Mouse (Mus musculus): ENCODE measurements at regions not wholly inside any gene's neighbourhood (a gene's known extent, or its start where the extent isn't known, plus 50 kb on each side); places are given as distances from the start of the nearest gene placed in this dataset.
A peak's percentile ranks its signal among the peaks of the same experiment; 100 is the strongest.

DNA sequence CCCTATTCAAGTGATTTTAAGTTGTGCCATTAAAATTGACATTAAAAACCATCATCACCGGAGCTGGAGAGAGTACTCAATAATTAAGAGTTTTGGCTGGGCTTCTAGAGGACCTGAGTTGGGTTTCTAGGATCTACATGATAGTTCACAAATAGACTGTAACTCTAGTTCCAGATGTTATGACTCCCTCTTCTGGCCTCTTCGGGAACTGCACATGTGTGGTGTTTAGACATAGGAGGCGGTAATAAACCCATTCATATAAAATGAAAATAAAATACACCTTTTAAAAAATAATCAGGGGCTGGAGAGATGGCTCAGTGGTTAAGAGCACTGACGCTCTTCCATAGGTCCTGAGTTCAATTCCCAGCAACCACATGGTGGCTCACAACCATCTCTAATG lies 227.1 kb upstream of the Vstm2b start:
- DNase-seq = no peak

DNA sequence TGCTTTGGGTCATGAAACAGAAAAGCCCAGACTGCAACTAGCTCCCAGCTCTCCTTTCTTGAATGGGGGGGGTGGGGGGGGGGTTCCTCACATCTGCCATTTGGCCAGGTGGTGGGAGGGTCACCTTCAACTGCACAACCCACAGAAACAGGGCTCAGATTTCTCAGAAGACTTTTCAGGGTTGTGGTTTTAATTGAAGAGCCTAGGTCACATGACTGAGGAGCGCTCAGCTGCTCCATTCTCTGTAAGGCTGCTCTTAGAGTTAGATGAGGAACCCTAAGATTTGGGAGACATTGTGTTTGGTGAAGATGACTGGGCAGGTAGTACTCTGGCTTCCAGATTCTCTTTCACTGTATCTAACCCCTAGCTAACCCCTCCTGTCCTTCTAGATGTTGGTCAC lies 225.8 kb upstream of the Vstm2b start:
- no peak for DNase-seq

DNA sequence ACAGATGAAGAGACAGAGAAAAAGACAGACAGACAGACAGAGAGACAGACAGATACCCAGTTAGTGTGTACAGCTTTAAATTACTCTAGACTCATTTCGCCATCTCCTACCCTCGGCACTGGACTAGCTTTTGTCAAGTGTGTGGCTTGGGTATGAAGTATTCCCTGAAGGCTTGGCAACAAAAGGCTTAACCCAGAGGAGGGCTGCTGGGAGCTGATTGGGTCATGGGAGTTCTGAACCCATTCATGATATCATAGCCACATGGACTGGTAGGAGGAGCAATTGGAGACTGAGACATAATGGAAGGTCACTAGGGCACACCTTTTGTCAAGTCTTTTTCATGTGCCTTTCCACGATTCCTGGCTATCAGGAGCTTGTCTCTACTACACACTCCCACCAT lies 223.7 kb upstream of the Vstm2b start:
- DNase-seq = no peak

DNA sequence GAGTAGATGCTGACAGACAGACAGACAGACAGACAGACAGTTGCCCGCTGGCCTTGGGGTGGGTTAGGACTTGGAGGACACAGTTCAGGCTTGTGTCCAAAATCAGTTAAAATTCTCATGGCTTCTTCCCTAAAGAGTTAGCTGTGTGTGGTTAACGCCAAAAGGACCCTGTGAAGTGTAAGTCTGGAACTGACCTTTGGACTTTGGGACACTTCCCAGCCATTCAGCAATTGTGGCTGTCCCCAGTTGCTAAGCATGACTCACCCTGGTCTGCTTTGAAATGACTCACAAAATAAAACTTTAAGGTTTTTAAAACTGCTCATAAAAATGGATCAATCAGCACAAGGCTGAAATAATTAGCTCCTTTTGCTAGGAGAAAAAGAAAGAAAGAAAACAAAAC lies 220.5 kb upstream of the Vstm2b start:
- DNase-seq = peak; percentile 18

DNA sequence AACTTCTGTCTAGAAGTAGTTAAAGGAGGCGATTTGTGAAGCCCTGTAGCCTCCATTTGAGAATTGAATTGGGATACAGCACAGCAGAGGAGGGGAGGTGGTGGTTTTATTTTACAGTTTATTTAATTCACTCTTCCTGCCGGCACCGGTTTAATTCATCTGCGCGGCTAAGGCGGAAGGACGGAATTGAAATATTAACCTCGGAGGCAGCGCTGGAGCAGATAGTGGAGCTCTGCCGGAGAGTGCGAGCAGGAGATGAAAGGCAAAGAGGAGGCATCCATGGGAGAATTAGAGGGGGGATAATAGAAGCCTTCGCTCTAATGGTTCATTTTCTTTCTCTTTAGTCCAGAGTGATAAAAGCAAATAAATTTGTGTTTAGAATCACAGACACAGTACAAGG lies 217.6 kb upstream of the Vstm2b start:
- no peak for DNase-seq

DNA sequence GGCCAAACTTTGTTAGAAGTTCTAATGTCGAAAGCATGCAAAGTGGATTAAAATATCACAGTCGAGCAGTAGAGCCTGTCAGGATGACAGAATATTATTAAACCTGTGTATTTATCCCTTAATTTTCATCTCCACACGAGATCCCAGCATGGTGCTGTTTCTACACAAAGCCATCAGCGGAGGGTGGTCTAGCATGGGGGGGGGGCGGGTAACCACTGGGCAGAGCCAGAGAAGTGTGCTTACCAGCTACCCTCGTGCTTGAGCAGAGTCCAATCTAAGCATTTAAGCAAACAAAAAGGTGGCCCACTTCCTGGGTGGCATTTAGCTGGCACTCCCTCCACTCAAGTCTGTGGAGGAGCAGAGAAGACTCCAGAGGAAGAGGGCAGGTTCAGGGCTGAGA lies 217.1 kb upstream of the Vstm2b start:
- no peak for DNase-seq

DNA sequence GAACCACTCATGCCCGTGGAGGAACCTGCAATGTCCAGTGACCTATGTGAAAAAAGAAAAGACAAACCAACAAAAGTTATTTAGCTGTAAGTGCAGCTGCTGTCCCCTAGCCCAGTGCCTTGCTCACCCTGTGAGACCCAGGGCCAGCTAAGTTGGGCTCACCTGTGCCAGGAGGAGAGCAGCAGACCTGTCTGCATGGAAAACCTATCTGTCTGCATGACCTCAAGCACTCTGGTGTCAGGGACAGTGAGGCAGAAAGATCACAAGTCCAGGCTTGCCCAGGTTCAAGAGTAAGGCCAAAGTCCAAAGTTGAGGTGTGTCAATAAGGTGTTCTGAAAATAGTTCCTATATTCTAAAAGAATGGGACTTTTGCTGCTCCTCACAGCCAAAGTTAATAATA lies 215.0 kb upstream of the Vstm2b start:
- DNase-seq = no peak

DNA sequence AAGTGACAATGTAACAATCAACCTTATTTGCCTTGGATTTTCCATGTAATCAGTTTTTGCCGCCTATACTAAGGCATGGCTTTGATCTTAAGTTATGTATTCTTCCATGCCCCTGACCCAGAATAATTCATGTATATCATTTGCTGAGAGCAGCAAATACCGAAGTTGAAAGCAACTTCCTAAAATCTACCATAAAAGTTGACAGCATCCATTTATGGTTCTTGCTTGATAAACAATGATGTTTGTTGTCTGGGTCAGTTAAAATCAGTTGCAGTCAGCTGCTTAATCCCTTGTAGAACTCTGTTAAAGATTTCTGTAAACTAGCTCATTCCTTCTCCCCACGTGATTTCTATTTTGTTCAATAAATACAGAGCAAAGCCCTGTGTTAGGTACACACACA lies 214.5 kb upstream of the Vstm2b start:
- no peak for DNase-seq

DNA sequence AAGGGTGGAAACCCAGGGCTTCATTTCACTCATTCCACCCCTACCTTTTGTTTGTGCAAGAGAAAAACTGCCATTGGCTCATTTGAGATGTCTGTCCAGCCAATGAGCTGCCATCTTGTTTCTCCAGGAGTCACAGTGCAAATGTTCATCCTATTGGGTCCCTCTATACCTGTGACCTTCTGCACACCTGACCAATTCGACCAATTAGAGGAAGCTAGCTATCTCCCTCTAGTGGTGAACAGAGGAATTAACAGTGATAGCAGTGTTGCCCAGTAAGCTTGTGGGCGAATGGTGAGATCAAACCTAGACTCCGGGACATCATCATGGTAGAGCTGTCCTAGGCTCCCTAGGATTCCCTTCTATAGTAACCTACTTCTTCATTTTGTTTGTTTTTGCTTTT lies 211.1 kb upstream of the Vstm2b start:
- no peak for DNase-seq

DNA sequence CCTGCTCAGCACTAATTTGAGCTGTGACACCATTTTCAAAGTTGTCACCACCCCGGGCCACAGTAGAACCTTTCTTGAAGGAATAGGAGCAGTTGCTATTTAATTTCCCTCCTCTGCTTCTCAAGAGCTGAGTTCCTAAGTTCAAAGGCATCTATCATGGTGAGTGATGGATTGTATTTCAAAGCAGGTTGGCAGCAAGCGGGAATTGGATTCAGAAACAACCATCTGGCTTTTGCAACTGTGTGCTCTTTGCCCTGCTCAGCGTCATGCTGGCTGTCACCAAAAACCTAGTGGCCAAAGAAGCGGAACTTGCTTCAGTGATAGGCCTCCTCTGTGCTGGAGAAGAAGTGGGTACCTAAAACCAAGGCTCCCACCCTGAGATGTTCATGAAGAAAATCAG lies 209.6 kb upstream of the Vstm2b start:
- DNase-seq = no peak

DNA sequence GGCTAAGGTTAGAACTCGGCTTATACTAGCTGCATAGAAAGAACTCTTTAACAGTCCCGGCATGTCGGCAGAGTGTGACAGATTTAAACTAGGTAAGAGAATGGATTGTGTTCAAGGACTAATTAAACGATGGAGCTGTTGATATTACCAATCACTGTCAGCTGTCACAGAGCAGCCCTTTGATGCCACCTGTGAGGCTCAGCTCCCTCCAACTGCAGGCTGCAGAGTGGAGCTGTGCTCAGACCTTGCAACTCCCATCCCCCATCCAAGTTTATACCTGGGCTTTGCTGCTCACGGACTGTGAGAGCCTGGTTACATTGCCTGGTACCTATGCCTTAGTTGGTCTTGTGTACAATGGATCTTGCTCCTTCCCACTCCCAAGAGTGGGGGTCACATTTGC lies 204.4 kb upstream of the Vstm2b start:
- DNase-seq = no peak

DNA sequence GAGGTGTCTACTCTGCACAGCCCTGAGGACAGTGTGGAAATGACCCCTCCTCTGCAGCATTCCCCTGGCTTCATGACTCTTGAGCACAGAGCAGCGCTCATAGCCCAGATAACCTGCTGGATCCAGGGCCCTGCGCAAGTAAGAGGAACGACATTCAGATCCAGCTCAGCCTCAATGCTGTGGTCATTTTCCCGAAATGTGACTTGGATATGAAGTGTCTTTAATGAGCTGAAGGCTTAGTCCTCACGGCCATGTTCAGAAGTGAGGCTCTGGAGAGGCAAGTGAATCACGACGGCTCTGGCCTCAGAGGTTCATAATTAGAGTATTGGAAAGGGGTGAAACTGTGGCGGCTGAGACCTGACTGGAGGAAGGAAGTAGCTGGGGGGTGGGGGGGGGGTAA lies 200.6 kb upstream of the Vstm2b start:
- no peak for DNase-seq

DNA sequence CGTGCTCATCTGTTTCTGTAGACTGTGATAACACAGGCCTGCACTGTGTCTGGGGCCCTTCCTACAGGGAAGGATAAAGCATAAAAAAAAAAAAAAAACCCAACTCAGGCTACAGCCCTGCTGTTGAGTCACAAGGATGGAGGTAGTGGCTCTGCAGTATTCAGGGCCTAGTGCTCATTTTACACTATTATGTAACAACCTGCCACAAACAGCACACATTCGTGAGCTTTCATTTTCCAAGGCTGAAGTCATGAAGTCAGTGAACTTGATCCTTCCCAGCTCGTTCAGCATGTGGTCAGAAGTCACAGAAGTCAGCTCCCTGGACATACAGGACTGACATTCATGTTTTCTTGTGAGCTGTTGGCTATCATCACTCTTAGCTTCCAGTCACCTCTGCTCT lies 199.8 kb upstream of the Vstm2b start:
- DNase-seq = no peak

DNA sequence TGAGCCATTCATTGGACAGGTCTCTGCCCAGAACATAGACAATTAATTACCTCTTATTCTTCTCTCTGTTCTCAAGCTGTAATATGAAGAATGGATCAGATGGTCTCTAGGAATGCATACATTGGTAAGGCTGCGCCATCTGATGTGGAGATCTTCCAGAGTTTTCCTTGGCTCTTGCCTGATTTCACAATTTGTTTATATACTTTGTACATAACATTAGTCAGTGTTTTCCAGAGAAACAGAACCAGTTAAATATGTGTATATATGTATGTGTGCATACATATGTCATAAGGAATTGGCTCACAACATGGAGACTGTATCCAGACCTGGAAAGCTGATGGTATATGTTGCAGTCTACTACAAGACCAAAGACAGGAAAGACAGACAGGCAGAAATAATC lies 198.5 kb upstream of the Vstm2b start:
- no peak for DNase-seq

DNA sequence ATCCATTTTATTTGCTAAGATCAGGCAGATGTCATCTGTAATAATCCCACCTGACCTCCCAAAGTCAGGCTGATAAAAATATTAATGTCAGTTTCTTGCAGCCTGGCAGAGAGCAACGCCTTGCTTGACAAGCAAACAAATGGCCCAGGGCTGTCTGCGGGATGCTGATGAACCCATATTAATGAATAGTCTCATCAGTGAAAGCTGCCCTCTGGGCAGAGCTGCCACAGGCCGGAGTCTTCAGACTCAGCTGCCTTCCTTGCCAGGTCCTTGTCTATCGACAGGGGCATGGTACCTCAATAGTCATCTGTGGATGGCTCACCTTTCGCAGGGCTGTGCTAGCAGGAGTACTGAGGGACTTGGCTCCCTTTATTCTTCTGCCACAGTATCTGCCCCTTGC lies 197.5 kb upstream of the Vstm2b start:
- no peak for DNase-seq

DNA sequence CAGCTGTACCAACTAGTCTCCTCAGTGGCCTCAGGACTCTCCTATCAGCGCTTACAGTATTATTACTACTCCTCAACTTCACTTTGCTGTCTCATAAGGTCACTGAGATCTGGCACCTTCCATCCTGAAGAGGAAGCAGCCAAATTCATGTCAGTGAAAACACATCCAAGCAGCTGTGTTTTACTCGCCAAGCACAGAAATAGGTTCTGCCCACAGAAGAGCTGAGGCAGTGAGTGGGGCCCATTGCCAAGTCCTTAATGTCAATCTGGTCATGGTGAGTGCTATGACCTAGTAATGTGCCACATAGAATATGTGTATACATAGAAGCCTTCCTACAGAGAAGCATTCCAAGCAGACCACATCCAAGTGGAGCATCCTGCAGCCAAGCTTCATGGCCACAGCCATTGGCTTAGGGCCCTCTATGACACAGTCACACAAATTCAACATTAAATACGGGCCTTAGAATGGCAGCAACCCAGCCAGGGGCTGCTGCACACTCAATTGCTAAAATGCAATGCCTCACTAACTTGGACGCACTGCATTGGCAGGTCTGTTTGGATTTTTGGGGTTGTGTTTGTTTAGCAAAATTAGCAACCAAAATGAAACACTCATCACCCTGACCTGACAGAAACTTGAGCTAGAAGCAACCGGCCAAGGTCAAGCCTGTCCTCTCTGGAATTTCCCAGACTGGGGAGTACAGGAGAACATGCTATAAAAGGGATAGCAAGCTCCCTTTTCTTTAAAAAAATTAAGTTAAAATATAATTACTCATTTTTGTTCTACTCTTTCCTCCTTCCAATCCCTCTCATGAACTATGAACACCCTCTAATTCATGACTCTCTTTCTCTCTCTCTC lies 195.7 kb upstream of the Vstm2b start:
- peak; percentile 5 for DNase-seq

DNA sequence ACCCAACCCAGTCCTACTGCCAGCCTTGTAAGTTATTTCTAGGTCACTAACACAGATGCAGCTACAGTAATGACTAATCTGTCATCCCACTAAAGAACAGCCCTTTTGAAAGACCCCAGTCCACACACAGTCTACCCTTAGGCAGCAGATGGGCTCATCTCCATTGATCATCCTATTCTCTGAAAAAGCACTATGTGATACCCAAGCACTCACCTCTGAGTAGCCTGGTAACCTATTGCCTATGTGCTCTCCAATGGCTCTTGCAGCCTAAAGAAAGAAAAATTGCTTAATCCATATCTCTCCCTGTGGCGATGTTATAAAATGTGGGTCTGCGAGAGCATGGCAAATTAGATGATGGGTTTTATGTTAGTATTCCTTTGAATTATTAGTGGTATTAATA lies 189.9 kb upstream of the Vstm2b start:
- DNase-seq = no peak

DNA sequence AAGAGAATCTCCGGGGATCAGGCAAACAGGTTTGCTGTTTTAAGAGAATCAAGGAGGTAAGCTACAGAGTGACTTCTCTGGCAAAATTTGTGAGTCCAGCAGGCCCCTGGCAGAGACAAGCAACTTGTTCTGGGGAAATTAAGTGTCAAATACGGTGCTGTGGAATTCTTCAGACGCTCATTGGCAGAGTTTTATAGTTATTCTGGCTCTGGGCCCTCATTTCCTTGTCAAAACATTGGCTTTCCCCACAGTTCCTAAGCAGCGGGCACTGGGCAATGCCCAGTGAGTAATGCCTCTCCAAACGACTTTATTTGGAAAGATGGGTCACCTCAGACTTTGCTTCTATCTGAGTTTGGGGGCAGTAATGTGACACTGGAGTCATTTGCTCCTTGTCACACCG lies 180.1 kb upstream of the Vstm2b start:
- DNase-seq = no peak

DNA sequence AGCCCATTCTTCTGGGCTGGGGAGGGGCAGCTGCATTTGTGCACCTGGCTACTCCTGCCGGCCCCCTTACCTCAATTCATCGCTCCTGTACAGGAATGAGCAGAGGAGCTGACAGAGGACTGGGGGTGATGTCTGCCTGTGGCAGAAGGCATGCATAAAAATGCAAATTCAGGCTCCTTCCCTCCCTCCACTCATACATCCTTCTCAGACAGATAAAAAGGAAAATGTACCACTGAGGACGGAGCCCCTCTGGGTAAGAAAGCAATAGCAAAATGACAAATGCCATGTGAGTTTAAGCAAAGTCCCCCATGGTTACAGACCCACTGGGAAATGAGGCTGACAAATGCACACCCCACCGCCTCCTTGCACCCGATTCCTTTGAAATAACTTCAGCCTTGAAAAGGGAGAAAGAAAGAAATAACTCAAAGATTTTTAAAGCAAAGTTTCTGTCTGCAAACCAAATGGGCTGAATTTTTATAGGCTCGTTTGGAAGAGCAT lies 161.1 kb upstream of the Vstm2b start:
- DNase-seq = no peak

DNA sequence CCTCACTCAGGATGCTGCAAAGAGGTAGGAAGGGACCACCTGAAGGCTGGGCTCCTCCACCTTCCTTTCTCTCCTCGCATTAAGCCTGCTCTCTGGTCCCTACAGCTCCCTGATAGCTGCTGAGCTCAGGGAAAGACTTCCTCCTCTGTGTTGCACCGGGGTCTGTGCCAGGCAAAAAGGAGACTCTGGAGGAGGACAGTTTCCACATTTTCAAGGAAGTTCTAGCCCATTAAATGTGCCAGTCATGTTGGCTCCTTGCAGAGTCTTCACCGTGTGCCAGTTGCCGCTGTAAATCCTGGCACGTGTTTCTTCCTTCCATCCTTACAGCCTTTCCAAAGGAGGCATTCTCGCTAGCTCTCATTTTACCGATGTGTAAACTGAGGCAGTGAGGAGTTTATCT lies 160.6 kb upstream of the Vstm2b start:
- no peak for DNase-seq

DNA sequence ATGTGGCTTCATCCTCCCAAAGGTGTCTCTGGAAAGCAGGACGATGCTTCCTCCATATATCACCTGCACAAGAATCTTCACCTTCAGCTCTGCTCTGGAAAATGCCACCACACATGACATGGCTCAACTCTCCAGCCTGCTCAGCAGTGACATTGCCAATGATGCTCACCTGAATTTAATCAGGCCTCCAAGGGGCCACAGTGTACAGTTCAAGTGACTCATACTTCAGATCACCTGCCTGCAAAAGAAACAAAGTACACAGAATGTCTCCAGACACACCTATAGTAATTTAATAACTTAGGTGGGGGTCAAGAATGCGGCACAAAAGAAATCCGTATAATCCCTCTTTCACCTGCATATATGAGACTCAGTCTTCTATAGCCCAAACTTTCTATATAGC lies 160.0 kb upstream of the Vstm2b start:
- DNase-seq = no peak

DNA sequence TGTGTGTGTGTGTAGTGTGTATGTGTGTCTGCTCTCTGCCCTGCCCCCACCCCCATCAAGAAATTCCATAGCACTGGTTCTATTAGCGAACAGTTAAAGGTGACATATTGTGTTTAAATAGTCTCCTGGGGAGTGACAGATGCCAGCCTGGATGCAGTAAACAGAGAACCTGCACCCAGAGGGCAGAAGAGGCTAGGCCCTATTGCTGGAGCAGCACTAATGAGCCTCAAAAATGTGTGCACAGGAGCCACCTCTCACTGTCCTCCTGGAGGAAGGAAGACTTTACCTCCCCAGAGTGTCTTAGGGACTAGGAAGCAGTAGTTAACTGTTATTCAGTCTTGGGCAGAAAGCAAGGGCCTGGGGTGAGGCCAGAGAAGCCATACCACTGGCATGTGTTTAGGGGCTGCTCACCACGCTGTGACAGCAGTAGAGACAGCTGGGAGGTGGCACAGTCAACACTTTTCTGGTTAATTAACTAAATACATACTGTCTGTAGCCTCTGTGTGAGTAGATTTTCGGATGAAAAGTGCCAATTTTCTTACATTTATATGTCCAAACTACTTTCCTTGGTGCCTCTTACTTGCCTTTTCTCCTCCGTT lies 155.5 kb upstream of the Vstm2b start:
- no peak for DNase-seq

DNA sequence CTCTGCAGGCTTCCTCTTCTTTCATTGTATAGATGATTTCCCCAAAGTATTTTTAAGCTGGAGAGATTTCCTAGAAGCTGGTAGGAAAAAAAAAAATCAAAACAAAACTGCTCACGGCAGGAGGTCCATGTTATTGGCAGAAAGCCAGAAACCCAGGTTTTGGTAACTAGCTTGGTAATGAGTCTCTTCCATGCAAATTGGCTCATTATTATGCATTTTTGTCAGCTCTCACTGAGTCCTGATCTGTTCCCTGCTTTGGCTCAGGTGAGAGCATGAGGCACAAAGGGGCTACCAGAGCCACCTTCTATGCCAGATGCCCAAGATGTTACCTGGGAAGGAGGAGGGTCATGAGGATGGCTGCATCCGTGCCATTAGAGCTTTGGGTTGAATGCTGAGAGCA lies 146.3 kb upstream of the Vstm2b start:
- no peak for DNase-seq

DNA sequence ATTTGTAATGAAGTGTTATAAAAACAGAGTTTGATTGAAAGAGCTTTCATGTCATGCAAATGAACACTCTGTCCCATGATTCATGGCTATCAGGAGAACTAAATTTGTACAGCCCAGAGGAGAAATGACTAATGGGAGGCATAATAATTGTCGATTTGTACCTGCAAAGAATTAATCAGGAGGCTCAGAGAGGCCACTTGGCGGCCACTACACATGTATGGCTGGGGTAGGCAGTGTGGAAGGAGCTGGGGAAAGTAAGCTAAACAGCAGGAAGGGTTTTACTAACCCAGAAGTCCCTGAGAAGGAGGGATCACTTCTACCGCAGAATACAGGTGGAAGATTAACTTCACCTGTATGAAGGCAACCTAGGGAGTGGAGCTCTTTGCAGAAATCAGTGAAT lies 145.9 kb upstream of the Vstm2b start:
- DNase-seq = no peak
